Mouse (Mus musculus): Measurements from ENCODE around the gene Ly6g6d. TPM values are rescaled to one million over a fixed set of nuclear protein-coding genes. Genes with fewer than 3 reads are reported as not detected.

Gene Ly6g6d
- polyA plus RNA-seq, 1 experiment = 7.2 TPM

GRCm38 (mm10) chr17:35080248-35080647, 2.4 kb upstream of the Ly6g6d start:
- Histone ChIP-seq H3K36me3 (ENCODE audit: control insufficient read depth, insufficient read depth, low read length) (no peaks in the 10 kb centered on the region), H3K27me3 (ENCODE audit: control insufficient read depth, insufficient read depth, low read length) (no peaks in the 10 kb centered on the region), H3K4me1 (ENCODE audit: control insufficient read depth, insufficient read depth, insufficient read length, low read length) (peaks cover 30% of the 10 kb centered on the region), H3K27ac (ENCODE audit: insufficient read depth, low read depth, low read length) (peak overlapping the region; percentile 48), H3K4me3 (ENCODE audit: low read depth, low read length) (no peak overlapping the region)
- WGBS = 25% methylated on average over 6 of the region's 6 CpGs
- TF ChIP-seq CTCF (IDR thresholded peaks at IDR 0.05; ENCODE audit: extremely low read depth, insufficient read length, insufficient replicate concordance, low read depth, low read length) = no peak
- no peak for TF ChIP-seq POLR2A (IDR thresholded peaks at IDR 0.05; ENCODE audit: low read depth, low read length)

GRCm38 (mm10) chr17:35079778-35080177, 1.9 kb upstream of the Ly6g6d start:
- WGBS = 20% methylated on average over 9 of the region's 9 CpGs
- no peak for TF ChIP-seq CTCF (IDR thresholded peaks at IDR 0.05; ENCODE audit: extremely low read depth, insufficient read length, insufficient replicate concordance, low read depth, low read length)
- no peak; the same call in 1 of the 2 replicates for TF ChIP-seq POLR2A (IDR thresholded peaks at IDR 0.05; ENCODE audit: low read depth, low read length)
- peaks cover 30% of the 10 kb centered on the region for H3K4me1 ChIP-seq (ENCODE audit: control insufficient read depth, insufficient read depth, insufficient read length, low read length)
- no peaks in the 10 kb centered on the region for H3K27me3 ChIP-seq (ENCODE audit: control insufficient read depth, insufficient read depth, low read length)
- peak overlapping the region; percentile 48 for H3K27ac ChIP-seq (ENCODE audit: insufficient read depth, low read depth, low read length)
- H3K36me3 ChIP-seq (ENCODE audit: control insufficient read depth, insufficient read depth, low read length) = no peaks in the 10 kb centered on the region
- no peak overlapping the region for H3K4me3 ChIP-seq (ENCODE audit: low read depth, low read length)

- no peaks in the 10 kb centered on the region for H3K27me3 ChIP-seq (ENCODE audit: control insufficient read depth, insufficient read depth, low read length)
Measured at GRCm38 (mm10) chr17:35077285-35077684, 580 bp downstream of the Ly6g6d start.

DNA sequence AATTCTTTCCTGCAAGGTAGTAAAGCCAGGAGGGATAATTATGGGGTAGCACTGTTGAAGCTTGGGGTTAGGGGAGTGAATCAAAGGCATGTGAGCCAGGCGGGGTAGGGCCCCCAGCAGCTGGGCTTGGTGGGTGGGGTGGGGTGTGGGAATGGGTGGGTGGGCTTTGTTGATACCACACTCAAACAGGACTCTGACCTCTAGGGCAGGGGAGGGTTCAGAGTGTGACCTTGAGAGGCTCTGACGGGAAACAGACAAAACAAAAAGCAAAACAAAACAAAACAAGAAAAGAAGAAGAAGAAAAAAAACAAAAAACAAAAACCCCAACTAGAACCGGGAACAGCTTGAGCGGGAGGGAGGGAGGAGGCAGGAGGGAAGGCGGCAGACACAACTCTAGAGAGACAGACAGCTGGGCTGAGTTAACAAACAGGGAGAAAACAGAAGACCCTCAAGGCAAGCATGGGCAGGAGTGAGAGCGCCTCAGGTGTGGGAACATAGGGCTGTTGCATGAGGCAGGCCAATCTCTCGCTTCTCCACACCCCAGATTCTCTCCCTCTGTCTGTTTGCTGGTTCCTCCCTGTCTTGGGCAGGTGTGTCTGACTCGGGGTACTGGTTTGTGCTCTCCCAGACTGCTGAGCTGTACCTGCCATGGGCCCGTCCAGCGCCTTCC, 1.2 kb downstream of the Ly6g6d start, which contains the start of gene Ly6g6e:
TSS of gene Ly6g6e (plus strand) at position 396 of the 670 bp plus-strand sequence.
- H3K4me3 ChIP-seq (ENCODE audit: low read depth, low read length) = peak within 1 kb of the TSS; percentile 55
- peaks cover 24% of the 10 kb centered on the region for H3K4me1 ChIP-seq (ENCODE audit: control insufficient read depth, insufficient read depth, insufficient read length, low read length)
- no peaks in the 10 kb centered on the region for H3K27me3 ChIP-seq (ENCODE audit: control insufficient read depth, insufficient read depth, low read length)
- TF ChIP-seq CTCF (IDR thresholded peaks at IDR 0.05; ENCODE audit: extremely low read depth, insufficient read length, insufficient replicate concordance, low read depth, low read length) (no peak), POLR2A (IDR thresholded peaks at IDR 0.05; ENCODE audit: low read depth, low read length) (no peak)
- no peaks in the 10 kb centered on the region for H3K36me3 ChIP-seq (ENCODE audit: control insufficient read depth, insufficient read depth, low read length)
- 47% methylated on average over 10 of the region's 10 CpGs for WGBS
- no peak within 1 kb of the TSS for H3K27ac ChIP-seq (ENCODE audit: insufficient read depth, low read depth, low read length)

More at GRCm38 (mm10) chr17:35077285-35077684, 580 bp downstream of the Ly6g6d start:
- Histone ChIP-seq H3K36me3 (ENCODE audit: control insufficient read depth, insufficient read depth, low read length) (no peaks in the 10 kb centered on the region), H3K27ac (ENCODE audit: insufficient read depth, low read depth, low read length) (no peak overlapping the region), H3K4me3 (ENCODE audit: low read depth, low read length) (peak overlapping the region; percentile 55; the same call in 1 of the 2 replicates), H3K4me1 (ENCODE audit: control insufficient read depth, insufficient read depth, insufficient read length, low read length) (peaks cover 24% of the 10 kb centered on the region)
- 7% methylated on average over 2 of the region's 2 CpGs for WGBS
- TF ChIP-seq POLR2A (IDR thresholded peaks at IDR 0.05; ENCODE audit: low read depth, low read length) = no peak
- no peak for TF ChIP-seq CTCF (IDR thresholded peaks at IDR 0.05; ENCODE audit: extremely low read depth, insufficient read length, insufficient replicate concordance, low read depth, low read length)

- TF ChIP-seq POLR2A (IDR thresholded peaks at IDR 0.05; ENCODE audit: low read depth, low read length) (no peak), CTCF (IDR thresholded peaks at IDR 0.05; ENCODE audit: extremely low read depth, insufficient read length, insufficient replicate concordance, low read depth, low read length) (no peak)
- no peak overlapping the region for H3K27ac ChIP-seq (ENCODE audit: insufficient read depth, low read depth, low read length)
- no peak overlapping the region for H3K4me3 ChIP-seq (ENCODE audit: low read depth, low read length)
- 59% methylated on average over 17 of the region's 17 CpGs for WGBS
- no peaks in the 10 kb centered on the region for H3K27me3 ChIP-seq (ENCODE audit: control insufficient read depth, insufficient read depth, low read length)
- H3K36me3 ChIP-seq (ENCODE audit: control insufficient read depth, insufficient read depth, low read length) = no peaks in the 10 kb centered on the region
- peaks cover 12% of the 10 kb centered on the region for H3K4me1 ChIP-seq (ENCODE audit: control insufficient read depth, insufficient read depth, insufficient read length, low read length)
Measured at GRCm38 (mm10) chr17:35074097-35074496, 3.8 kb downstream of the Ly6g6d start.

GRCm38 (mm10) chr17:35071454-35071853, 6.4 kb downstream of the Ly6g6d start:
- Histone ChIP-seq H3K4me1 (ENCODE audit: control insufficient read depth, insufficient read depth, insufficient read length, low read length) (no peaks in the 10 kb centered on the region; the same call in none of the 2 replicates), H3K36me3 (ENCODE audit: control insufficient read depth, insufficient read depth, low read length) (no peaks in the 10 kb centered on the region), H3K4me3 (ENCODE audit: low read depth, low read length) (no peak overlapping the region), H3K27ac (ENCODE audit: insufficient read depth, low read depth, low read length) (no peak overlapping the region), H3K27me3 (ENCODE audit: control insufficient read depth, insufficient read depth, low read length) (no peaks in the 10 kb centered on the region)
- no peak for TF ChIP-seq POLR2A (IDR thresholded peaks at IDR 0.05; ENCODE audit: low read depth, low read length)
- no peak for TF ChIP-seq CTCF (IDR thresholded peaks at IDR 0.05; ENCODE audit: extremely low read depth, insufficient read length, insufficient replicate concordance, low read depth, low read length)
- 87% methylated on average over 9 of the region's 9 CpGs for WGBS

- 19% methylated on average over 6 of the region's 6 CpGs for WGBS
- Histone ChIP-seq H3K36me3 (ENCODE audit: control insufficient read depth, insufficient read depth, low read length) (no peaks in the 10 kb centered on the region), H3K27me3 (ENCODE audit: control insufficient read depth, insufficient read depth, low read length) (no peaks in the 10 kb centered on the region), H3K4me1 (ENCODE audit: control insufficient read depth, insufficient read depth, insufficient read length, low read length) (peaks cover under 1% of the 10 kb centered on the region), H3K4me3 (ENCODE audit: low read depth, low read length) (no peak overlapping the region), H3K27ac (ENCODE audit: insufficient read depth, low read depth, low read length) (no peak overlapping the region)
- TF ChIP-seq POLR2A (IDR thresholded peaks at IDR 0.05; ENCODE audit: low read depth, low read length) = no peak
- TF ChIP-seq CTCF (IDR thresholded peaks at IDR 0.05; ENCODE audit: extremely low read depth, insufficient read length, insufficient replicate concordance, low read depth, low read length) = no peak
Measured at GRCm38 (mm10) chr17:35070556-35071229, 7.2 kb downstream of the Ly6g6d start.

Data from small intestine, adult 2 months (tissue).